Mouse (Mus musculus) CH12F3 (cell line): Measurements from ENCODE around the gene Top1.
"Not testable (repeated sequence)": the region's sequence is repeated elsewhere in the genome, so short reads cannot be mapped to it uniquely, and the experiment has no call there.

Experiments
- in situ Hi-C: fragments of 300-500 bp; cut with MboI; formaldehyde crosslinking; loops from 2 replicates; pipeline ENCODE4 v1.14.3; 2020; ENCODE audit warnings: low sequenced_read_pairs

Gene Top1

DNA sequence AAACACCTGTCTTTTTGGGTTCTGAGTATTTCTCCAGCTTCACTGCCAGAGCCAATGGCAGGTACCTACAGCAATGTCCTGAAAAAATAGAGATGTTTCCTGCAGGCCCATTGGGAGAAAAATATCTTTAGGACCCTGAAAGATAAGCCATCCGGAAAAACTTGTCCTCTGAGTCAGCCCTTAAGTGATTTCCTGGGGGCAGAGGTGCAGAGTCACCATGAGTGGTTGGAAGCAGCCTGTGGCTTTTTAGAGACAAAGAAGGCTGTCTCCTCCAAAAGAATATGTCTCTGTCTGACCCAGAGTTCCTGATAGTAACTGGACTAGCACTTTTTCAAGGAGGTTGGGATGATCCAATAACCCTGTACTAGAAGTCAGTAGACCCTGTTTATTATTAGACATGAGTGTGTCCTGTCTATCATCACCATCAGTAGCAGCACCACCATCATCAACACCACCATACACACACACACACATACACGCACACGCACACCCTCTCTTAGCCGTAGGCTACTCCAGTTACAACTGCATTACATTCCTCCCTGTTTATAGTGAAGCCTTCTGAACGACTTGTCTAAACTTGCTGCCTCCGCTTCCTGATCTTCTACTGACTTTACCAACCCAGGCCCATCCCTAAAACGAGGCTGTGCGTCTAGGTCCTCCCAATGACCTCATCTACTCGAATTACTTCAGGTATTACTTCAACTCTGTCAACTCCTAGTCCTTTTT, 14.7 kb upstream of the Top1 start:
- in situ Hi-C loops: no loop called here

DNA sequence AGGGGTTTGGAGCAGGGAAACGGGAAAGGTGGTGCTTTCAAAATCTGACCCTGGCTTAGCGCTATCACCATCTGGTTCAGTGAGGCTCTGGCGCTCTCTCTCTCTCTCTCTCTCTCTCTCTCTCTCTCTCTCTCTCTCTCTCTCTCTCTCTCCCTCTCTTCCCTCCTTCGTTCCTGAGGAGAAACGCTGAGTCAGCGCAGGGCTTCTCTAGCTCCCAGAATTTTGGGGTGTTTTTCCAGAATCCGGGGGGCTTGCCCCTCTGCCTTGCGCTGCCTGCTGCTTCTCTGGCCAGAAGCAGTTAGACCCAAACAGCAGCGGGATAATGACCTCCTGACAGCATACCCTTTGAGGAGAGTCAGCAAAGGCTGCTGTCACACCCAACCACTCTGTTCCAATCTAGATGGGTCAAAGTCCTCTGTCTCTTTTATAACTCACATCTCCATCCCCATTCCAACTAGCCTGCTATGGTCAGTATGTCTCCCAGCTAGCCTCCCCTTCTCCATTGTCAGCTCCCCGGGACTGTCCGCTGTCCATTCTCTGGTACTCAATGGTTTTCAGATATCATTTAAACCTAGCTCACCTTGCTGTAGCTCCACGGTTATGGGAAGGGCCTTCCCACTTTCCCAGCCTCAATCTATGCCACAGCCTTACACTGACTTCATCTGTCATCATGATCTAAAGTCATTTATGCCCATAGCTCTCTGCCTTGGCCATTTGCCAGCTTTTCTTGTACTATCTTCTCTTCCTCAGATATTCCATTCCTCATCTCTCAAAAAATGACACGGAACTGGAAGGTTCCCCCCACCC, 5.6 kb upstream of the Top1 start:
- in situ Hi-C loops: no loop called here

DNA sequence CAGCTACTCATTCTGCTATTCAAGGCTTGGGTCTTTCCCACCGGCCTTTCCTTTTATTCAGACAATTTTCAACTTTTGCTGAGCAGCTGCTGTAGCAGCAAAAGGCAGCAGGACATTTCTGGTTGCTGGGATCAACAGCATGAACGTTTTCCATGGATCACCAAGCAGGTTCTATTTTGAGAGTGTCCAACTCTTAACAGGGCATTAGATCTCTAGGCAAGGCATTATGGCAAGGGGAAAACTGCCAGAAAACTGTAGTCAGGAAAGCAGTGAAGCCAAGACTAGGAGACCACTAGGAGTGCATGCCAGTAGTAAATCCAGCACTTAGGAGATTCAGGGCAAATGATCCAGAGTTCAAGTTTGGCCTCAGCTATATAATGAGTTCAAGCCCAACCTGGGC, 4.5 kb upstream of the Top1 start:
- in situ Hi-C loops: no loop called here

DNA sequence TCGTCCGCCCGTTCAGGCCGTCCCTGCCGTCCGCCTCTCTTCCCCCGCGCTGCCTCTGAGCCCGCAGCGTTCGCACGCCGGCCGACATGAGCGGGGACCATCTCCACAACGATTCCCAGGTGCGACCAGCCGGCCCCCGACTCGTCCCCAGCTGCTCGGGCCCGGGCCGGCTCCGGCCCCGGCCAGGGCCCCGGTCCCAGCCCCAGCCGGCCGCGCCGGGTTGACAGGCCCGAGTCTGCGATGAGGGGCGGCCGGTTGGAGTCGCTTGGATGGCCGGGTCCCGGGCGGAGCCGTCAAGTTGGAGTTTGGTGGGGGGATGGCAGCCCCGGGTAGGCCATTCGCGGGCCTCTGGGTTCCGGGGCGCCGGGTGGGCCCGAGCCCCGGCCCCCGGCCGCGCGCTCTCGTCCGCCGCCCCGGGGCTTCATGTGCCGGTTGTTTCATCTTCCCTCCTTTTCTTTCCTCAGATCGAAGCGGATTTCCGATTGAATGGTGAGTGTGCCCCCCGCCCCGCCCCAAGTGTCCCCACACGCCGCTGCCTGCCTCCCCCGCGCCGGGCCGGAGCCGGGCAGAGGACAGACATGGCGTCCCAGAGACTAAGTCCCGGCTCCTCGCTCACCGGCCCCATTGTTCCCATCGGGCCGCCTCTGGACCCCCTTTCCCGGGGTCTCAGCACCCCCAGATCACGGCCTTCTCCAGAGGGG, 606 bp downstream of the Top1 start:
- in situ Hi-C loops: no loop called here

DNA sequence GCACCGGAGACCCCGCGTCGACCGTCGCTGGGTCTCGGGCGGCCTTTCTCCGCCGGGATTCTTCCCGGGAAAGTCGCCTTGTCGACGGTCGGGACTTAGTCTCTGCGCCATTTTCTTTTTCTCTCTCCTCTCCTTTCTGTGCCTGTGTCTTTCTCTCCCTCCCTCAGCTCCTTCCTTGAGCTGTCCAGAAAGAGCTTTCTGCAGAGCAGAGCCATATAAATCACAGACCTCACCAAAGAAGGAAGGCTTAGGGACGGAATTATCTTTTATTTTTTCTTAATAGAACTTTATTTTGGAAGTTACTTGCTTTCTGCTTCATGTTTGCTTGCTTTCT, 1.1 kb downstream of the Top1 start:
- in situ Hi-C loops: no loop called here

DNA sequence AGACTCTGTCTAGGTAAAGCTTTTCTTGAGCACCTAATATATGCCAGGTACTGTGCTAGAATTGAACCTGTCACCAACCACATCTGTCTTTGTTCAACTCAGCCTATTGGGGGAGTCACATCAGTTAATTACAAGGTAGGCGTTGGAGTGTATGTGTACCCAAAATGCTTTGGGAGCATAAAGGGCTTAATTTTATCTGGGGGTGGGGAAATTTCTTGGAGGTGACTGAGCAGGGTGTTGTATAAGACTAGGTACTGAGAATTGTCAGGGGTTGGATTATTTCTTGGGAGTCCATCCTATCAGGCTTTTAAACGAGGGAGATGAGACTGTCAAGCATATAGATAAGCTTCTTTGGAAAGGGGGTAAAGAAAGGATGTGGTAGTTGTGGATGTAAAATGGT, 2.4 kb downstream of the Top1 start:
- in situ Hi-C loops: no loop called here

DNA sequence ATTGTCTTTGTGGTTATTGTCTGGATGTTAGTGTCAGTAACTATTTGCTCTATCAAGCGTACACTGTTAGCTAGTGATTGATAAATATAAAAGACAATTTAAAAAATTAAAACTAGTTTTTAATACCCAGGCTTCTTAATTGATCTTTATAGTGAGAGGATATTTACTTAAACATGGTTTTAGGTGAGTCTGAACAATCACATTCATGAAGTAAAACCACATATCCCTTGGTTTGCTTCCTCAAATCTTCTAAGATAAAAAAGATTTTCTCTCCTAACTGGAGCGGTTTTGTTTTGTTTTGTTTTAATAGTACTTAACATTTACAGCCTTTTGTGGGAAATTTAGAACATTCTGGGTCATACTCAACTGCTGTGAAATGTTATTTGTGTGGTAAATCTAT, 3.4 kb downstream of the Top1 start:
- in situ Hi-C loops: no loop called here

DNA sequence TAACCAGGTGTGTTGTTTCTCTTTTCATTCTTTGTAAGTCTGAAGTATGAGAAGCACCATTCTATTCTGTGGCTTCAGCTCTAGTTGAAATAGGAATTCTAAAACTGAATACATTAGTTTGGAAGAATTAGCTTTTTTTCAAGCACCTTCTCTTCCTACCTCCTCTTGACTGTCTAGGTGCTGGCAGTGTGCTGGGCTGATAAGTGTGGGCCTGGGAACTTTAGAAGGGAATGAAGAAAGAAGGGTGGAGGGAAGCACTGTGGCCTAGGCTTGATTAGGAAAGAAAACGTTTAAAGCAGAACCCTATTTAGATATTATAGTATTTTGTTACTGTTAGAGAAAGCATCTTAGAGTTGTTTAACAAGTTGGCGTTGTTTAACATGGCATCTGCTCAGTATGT, 5.5 kb downstream of the Top1 start:
- in situ Hi-C loops: no loop called here

DNA sequence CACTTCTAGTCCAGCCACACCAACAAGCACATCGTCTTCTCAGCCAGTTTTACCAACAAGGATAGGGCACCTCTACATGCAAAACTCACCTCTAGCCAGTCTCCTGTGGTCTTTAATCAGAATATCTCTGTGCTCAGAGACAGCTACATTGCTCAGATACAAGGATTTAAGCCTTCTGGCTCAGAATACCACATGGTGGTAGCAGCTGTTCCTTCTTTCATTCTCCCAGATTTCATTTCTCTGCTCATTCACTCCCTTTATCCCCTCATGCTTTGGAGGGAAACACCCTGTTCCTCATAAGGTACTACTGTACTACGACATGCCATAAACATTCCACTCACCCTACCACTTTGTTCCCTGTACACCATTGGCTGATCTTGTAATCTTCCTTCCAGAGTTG, 7.5 kb downstream of the Top1 start:
- in situ Hi-C loops: no loop called here

DNA sequence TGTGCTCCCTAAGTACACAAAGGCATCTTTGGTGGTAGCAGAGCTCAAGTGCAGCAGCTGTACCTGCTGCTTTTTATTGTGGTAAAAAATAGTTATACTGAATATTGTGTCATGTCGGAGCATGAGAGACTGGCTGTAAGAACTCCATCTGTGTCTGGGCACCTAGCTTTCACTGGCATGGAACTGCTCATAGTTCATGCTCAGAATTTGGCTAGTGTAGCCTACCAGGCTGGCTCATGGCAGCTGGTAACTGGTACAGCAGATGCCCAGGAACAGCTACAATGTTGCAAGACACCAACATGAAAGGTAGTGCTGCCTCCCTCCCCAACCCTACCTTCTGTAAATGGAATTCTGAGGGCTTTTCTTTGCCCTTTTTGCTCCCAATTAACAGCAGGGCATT, 9.9 kb downstream of the Top1 start:
- in situ Hi-C loops: no loop called here

DNA sequence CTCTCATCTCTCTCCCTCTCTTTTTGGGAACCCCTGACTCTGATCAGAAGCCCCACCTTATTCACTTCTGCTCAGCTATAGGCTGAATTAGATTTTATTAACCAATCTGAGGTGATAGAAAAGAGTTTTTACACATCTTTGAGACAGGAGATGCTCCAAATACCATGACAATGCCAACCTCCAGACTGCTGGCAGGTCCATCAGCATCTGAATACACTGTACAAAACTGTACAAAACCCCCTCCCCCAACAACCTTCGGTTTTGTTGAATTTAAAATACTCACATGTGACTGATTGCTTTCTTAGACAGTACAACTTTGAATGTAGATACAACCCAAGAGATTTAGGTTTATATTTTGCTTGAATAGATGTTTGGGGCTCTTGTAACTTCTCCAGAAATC, 10.5 kb downstream of the Top1 start:
- in situ Hi-C loops: no loop called here

DNA sequence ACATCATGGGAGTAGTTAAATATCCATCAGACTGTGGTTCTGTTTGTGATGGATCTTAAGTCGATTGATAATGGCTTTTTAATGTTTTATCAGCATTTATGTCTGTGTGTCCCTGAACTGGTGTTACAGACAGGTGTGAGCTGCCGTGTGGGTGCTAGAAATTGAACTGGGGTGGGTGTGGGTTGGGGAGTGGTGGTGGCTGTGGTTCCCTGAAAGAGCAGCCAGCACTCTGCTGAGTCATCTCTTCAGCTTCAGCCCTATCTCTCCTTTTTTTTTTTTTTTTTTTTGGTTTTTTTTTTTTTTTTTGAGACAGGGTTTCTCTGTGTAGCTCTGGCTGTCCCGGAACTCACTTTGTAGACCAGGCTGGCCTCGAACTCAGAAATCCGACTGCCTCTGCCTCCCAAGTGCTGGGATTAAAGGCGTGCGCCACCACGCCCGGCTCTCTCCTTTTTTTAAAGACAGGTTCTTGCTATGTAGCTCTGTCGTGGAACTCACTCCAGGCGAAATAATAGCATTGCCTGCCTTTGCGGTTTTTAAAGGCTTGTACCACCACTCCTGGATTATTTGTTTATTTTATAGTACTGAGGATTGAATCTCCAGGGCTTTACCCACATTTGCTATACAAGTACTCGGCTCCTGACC, 12.2 kb downstream of the Top1 start:
- in situ Hi-C loops: no loop called here

DNA sequence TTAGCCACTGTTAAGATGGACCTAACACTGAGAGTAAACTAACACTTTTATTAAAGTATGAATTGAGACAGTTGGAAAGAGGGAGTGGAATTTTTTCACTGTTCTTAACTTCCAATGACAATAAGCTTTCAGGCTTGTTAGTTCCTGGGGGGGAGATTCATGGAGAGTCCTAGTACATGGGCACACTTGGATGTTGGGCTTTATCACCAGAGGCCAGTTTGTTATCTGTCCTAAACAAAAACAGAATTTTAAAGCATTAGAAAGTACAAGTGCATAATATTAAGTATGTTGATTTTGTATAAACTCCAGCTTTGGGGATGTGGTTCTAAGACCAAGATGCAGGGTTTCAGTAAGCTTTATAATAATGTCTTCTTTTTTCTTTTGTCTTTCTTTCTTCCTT, 13.1 kb downstream of the Top1 start:
- in situ Hi-C loops: no loop called here

DNA sequence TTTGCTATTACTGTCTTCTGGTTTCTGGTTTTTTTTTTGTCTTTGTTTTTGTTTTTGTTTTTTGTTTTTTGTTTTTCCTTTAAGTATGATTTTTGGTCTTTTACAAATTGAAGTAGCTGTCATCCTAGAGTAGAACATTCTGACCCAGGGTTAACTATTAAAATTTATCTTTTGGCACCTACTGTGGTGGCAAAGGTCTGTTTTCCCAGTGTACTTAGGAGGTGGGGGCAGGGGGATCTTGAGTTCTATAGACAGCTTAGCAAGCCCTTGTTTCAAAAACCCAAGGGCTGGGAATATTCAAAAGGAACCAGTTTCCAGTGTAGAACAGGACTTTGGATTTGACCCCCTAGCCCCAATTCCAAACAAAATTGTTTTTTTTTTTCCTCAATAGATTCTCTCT, 18.7 kb downstream of the Top1 start:
- in situ Hi-C loops: no loop called here

DNA sequence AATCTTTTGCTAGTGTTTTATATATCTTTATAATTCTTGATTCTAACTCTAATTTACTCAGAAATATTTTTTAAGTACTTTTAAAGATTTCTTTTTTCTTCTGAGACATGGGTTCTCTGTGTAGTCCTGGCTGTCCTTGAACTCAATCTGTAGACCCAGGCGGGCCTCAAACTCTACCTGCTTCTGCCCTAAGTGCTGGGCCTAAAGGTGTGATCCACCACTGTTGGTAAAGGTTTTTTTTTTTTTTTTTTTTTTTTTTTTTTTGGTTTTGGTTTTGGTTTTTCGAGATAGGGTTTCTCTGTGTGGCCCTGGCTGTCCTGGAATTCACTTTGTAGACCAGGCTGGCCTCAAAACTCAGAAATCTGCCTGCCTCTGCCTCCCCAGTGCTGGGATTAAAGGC, 19.3 kb downstream of the Top1 start:
- in situ Hi-C loops: not testable (repeated sequence)

DNA sequence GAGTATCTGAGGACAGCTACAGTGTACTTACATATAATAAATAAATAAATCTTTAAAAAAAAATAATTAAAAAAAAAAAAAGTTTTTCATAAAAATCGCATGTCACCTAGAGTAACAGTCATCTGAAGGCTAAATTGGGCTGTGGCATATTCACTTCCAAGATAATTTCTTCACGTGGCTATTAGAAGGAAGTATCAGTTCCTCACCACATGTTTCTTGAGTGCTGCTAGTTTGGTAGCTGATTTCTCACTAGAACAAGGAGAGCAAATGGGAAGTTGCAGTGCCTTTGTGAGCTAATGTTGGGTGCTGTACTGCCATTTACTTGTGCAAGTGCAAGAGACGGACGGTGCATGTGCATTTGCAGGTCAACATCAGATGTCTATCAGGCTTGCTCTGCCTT, 21.6 kb downstream of the Top1 start:
- in situ Hi-C loops: no loop called here

DNA sequence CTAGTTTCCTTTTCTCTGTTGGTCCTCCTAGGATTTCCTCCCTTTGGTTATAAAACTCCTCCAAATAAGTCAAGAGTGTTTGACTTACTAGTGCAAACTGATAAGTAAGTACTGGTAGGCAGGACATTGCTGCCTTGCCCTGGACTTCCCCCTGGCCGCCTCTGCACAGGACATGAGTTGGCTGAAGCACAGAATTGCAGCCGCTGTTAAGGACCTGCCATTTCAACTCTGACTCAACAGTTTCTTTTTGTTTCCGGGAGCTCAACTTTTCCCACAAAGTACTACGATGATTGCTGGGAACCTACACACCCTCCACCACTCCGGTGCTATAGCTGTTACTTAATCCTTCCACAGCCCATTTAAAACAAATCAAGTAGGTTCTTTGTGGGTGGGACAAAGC, 54.6 kb downstream of the Top1 start:
- in situ Hi-C loops: no loop called here

DNA sequence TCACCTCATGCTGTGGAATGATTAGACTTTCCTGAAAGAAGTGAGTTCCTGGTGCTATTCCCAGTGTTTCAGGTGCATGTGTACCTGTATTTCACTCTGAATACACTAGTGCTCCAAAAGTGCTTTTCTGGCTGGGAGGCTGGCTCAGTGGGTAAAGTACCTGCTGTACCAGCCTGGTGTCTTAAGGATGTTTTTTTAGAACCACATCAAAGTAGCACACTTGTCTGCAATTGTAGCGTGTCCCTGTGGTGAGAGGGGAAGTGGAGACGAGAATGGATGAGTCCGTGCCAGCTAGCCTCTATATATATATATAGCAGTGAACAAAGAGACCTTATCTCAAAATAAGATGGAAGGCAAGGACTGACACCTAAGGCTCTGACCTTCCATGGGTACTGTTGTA, 55.9 kb downstream of the Top1 start:
- in situ Hi-C loops: no loop called here

DNA sequence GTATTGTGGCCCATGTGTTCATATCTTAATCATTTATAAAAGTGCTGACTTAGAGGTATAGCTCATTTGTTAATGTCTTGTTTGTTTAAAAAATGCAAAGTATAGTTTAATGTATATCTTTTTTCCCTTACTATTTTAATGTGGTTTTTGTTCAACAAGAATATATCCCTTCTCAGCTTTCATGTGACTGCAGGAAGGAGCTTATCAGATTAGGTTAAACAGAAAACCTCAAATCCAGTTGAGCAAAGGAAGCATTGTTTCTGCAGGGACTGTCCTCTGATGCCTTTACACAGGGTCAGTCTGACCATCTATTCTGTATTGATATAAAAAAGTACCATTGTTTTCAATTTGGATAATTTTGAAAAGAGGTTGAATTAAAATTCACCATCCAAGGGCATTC, 57.1 kb downstream of the Top1 start:
- in situ Hi-C loops: no loop called here

DNA sequence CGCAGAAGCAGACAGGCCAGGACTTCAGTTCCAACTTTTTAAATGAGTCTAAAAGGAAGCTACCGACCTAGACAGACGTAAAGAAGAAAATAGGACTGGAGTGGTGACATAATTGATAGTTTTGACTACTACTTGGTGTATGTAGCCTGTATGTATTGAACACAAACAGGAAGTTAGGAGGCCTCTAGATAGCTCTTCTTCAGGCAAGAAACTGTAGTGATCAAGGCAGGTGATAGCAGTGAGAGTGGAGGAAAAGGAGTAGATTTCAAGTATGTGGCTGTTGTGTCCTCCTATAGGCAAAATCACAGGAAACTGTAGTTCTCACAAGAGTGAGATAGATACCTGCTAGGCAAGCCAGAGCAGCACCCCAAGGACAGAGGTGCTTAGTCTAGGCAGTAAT, 62.0 kb downstream of the Top1 start:
- in situ Hi-C loops: no loop called here

DNA sequence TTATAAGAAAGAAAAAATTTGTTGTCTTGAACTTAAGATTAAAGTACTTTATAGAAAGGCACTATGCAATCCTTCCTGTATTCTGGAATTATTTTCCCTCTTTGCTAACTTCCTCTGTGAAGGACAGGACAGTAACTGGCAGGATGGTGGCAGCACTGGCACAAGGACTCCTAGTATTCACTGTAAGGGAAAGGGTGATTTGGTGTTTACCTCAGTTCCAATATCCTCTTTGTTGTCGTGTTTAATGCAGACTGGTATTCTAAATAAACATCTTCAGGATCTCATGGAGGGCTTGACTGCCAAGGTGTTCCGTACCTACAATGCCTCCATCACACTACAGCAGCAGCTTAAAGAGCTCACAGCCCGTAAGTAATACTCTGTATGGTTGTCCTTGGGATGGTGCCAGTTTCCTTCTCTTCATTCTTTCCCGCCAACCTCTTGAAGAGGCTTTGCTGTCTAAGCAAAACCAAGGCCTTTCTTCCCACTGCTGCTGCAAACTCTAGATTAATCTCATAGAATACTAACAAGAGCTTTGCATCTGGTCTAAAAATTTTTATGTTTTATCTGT, 69.9 kb downstream of the Top1 start:
- in situ Hi-C loops: no loop called here
